Mouse (Mus musculus): ENCODE data around the gene Klf13. TPM values are rescaled to one million over a fixed set of nuclear protein-coding genes. Genes with fewer than 3 reads are reported as not detected.

The Klf13 gene
- total RNA-seq, 2 experiments from 2014 or later, result 46.9 to 60.1 TPM

- ATAC-seq (replicated peaks; ENCODE audit: low FRiP score, poor library complexity, severe bottlenecking), result peak; percentile 52
Observed at GRCm38 (mm10) chr7:63952077-63952898, 13.6 kb upstream of the Klf13 start.

GRCm38 (mm10) chr7:63950931-63951607 is 12.4 kb upstream of the Klf13 start:
- ATAC-seq (replicated peaks; ENCODE audit: low FRiP score, poor library complexity, severe bottlenecking), result no peak

GRCm38 (mm10) chr7:63949176-63949575 is 10.5 kb upstream of the Klf13 start:
- ATAC-seq (replicated peaks; ENCODE audit: low FRiP score, poor library complexity, severe bottlenecking), result no peak

- peak; percentile 58; the same call in 1 of the 2 replicates for ATAC-seq (replicated peaks; ENCODE audit: low FRiP score, poor library complexity, severe bottlenecking)
Observed at GRCm38 (mm10) chr7:63947514-63948487, 9.1 kb upstream of the Klf13 start.

- ATAC-seq (replicated peaks; ENCODE audit: low FRiP score, poor library complexity, severe bottlenecking), result no peak
Observed at GRCm38 (mm10) chr7:63943946-63944345, 5.2 kb upstream of the Klf13 start.

GRCm38 (mm10) chr7:63941501-63941900 is 2.8 kb upstream of the Klf13 start:
- peak; percentile 48 for ATAC-seq (replicated peaks; ENCODE audit: low FRiP score, poor library complexity, severe bottlenecking)

GRCm38 (mm10) chr7:63941050-63941449 is 2.3 kb upstream of the Klf13 start:
- ATAC-seq (replicated peaks; ENCODE audit: low FRiP score, poor library complexity, severe bottlenecking), result no peak

GRCm38 (mm10) chr7:63940321-63940720 is 1.6 kb upstream of the Klf13 start:
- ATAC-seq (replicated peaks; ENCODE audit: low FRiP score, poor library complexity, severe bottlenecking), result no peak

GRCm38 (mm10) chr7:63939397-63939951 is 759 bp upstream of the Klf13 start:
- ATAC-seq (replicated peaks; ENCODE audit: low FRiP score, poor library complexity, severe bottlenecking), result peak; percentile 48

GRCm38 (mm10) chr7:63938066-63938913 is 425 bp downstream of the Klf13 start:
- ATAC-seq (replicated peaks; ENCODE audit: low FRiP score, poor library complexity, severe bottlenecking), result no peak

- ATAC-seq (replicated peaks; ENCODE audit: low FRiP score, poor library complexity, severe bottlenecking), result peak; percentile 22
Observed at GRCm38 (mm10) chr7:63937236-63938065, 1.3 kb downstream of the Klf13 start.

- ATAC-seq (replicated peaks; ENCODE audit: low FRiP score, poor library complexity, severe bottlenecking), result no peak
Observed at GRCm38 (mm10) chr7:63936986-63937235, 1.8 kb downstream of the Klf13 start.

- peak; percentile 48 for ATAC-seq (replicated peaks; ENCODE audit: low FRiP score, poor library complexity, severe bottlenecking)
Observed at GRCm38 (mm10) chr7:63936188-63936985, 2.3 kb downstream of the Klf13 start.

GRCm38 (mm10) chr7:63935809-63936187 is 2.9 kb downstream of the Klf13 start:
- no peak for ATAC-seq (replicated peaks; ENCODE audit: low FRiP score, poor library complexity, severe bottlenecking)

GRCm38 (mm10) chr7:63934530-63934929 is 4.2 kb downstream of the Klf13 start:
- no peak for ATAC-seq (replicated peaks; ENCODE audit: low FRiP score, poor library complexity, severe bottlenecking)

GRCm38 (mm10) chr7:63933905-63934304 is 4.8 kb downstream of the Klf13 start:
- ATAC-seq (replicated peaks; ENCODE audit: low FRiP score, poor library complexity, severe bottlenecking), result no peak

- ATAC-seq (replicated peaks; ENCODE audit: low FRiP score, poor library complexity, severe bottlenecking), result peak; percentile 63
Observed at GRCm38 (mm10) chr7:63932461-63932860, 6.3 kb downstream of the Klf13 start.

Data from erythroid progenitor cell, adult 5-6 weeks (primary cell).